Mouse (Mus musculus) liver, adult (tissue): ENCODE measurements at regions not wholly inside any gene's neighbourhood (a gene's known extent, or its start where the extent isn't known, plus 50 kb on each side); places are given as distances from the start of the nearest gene placed in this dataset.

Experiments used
- GATA4 ChIP-seq: IDR thresholded peaks from 2 replicates; pipeline ENCODE4 v1.6.1; 2014; ENCODE audit warnings: mild to moderate bottlenecking, low read length; ENCODE audit not compliant: insufficient replicate concordance

DNA sequence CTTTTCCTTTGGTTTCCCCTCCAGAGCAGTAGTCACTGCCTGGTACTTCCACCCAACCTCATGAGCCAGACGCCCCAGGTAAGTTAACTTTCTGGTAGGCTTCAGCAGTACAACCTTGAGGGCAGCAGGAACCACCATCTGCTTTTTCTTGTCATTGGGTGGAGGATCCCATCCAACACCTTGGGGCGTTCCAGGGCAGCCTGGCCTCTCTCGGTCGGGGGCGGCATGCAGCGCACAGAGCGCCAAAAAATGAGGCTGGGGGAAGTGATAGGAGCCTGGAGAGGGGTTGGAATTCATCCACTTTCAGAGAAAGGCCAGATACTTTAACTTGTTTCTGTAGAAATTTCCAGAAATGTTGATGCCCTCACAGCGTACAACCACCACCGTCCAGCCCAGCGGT is 130.2 kb downstream of the 1190002N15Rik start:
- TF ChIP-seq GATA4, result no peak

DNA sequence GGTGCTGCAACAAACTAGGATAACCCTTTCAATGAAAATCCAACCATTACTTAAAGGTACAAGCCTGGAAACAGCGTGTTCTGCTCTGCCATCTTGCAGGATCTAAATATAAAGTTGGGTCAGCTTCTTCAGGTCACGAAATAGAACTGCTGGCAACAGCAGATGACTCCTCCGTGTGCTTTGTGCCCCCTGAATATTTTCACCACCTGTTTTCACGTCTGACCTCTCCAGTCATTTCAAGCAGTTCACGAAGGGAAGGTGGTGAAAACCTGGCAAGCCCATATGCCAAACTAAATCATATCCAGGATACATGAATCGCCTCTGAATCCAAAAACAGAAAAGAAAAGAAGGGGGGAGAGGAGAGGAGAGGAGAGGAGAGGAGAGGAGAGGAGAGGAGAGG is 133.3 kb downstream of the 1190002N15Rik start:
- no peak for TF ChIP-seq GATA4

DNA sequence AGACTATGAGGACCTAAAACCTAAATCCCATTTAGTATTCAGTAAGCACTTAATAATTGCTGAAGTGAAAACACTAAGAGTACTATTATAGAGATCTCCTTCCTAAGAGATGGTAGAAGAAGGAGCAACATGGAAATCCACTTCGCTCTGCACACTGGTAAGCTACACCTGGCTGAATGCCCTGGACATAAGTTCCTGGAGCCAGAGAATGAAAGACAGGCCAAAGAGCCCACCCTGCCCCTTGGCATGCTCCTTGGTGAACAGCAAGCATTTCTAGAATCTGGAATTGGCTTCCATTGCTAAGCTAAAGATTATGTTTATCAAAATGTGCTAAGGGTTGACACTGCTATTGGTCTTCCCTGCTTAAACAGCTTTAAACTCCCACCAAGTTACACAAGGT is 137.3 kb downstream of the 1190002N15Rik start:
- no peak for TF ChIP-seq GATA4

DNA sequence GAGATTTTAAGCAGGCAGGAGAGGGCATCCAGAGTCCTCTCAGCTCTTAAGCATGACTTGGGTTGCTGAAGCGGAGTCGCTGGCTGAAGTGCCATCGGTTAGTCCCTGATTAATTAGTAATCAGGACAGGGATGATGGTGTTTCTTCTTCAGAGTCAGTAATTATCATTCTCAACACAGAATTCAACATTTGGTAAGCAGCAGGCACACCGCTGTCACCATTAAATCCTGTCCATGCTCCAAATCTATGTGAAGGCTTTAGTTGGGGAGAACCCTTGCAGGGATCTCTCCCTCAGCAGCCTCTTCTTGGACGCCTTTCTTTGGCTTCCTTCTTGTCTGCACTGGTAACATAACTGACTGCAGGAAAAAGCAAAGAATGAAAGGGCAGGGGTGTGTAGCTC is 142.7 kb downstream of the 1190002N15Rik start:
- TF ChIP-seq GATA4, result no peak

DNA sequence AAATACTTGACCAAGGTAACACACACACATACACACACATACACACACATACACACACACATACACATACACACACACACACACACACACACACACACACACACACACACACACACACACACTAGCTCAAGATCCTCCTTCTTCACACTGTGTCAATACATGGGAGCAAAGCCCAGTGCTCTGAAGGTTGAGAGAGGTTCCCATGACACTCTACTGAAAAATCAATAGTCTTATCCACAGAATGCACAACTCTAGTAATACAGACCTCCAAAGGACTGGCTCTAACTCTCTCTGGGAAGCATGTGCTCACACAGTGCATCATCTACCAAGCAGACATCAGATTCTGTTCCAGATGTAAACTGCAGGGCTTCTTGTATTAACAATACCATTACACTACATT is 151.7 kb downstream of the 1190002N15Rik start:
- no peak for TF ChIP-seq GATA4

DNA sequence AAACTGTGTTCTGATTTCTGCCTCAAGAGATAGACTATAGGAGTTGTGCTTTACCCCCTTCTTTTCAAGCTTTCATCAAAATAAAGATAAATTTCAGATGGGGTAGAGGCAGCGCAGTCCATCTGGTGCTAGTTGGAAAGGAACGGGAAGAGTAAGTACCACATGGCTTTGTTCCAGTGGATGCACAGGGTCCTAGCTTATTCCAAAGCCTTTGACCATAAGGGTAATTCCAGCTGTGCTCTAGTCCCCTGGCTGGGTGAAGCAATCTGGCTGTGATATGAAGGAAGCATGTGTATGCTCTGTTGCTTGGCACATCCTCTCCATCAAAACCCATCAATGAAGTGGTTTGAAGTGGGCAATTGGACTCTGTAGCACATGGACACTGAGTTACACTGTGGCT is 155.6 kb downstream of the 1190002N15Rik start:
- no peak for TF ChIP-seq GATA4

DNA sequence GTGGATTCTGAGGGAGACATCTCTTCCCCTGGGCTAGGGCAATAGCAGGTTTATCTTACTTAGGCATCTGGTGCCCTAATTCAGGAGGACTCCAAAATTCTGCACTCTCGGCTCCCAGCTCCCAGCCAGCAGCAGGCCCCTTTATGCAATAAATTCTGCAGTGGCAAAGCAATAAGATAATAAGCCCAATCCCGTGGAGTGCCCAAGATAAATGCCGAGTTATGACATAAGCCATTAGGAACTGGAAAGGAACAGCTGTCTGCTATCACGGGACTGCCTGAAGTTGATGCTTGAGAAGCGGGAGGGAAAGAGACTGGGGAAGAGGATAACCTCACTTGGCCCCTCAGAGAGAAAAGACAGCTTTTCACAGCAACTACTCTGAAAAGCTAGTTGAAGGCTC is 159.0 kb downstream of the 1190002N15Rik start:
- no peak for TF ChIP-seq GATA4

DNA sequence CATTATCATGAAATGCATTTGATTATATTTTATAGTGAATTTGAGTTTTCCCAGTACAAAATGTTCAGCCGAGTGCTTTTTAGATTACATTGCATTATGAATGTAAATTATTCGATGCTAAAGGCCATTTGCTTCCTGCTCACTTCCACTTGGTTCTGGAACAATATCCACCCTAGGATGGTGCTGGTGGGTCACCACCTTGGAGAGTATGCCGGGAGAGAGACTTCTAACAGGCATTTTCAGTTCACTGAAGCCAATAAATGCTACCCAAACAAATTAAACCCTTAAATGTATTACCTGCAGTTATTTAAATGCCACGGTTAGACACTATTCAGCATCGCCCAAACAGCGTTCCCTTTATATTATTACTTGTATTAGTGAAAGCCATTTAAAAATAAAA is 159.6 kb downstream of the 1190002N15Rik start:
- no peak for TF ChIP-seq GATA4

DNA sequence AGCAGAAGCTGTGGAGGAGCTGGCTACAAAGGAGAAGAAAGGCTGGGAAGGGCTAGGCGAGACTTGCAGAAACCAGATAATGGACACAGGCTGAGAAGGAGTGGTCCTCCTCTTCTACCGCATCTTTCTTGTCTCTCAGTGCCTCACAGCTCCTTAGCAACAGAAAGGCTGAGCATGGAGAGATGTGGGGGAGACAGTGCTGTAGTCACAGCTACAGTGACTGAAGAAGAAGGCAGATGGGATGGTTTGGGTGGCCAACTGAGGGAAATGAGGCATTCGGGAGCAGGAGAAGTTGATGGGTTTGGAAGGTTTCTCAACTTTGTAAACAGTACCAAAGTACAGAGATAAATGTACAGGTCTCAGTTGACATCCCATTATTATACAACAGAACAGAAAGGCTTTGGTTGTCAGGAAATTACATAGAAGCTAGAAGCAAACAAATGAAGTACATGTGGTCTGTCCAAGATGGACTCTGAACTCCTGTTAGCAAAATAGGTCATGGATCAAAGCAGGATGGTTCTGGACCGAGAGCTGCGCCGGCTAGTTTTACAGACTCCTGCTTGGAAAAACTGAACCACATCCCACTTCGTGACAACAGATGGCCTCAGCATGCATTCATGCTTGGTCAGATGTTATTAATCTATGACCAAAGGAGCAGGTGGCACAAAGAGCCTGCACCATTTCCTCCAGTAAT is 160.4 kb downstream of the 1190002N15Rik start:
- 0 out of 2 replicates have a peak, but pooled peaks have one; percentile 25 for TF ChIP-seq GATA4

DNA sequence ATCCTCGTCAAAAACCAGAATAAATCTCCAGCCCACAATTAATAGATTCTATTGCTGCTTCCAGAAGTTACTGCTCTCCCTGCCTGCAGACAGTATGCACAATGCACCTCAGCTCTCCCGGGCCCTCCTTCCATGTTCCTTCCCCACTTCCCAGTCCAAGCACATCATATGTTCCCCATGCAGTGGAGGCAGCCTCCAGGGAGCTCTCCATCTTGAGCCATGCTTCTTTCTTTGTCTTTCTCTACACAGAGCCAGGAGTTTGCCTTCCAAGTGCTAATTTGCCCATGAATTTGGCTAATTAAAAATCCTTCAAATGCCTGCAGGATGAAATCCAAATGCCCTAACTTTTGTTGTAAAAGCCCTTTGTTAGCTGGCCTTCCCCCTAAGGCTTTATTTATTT is 166.9 kb downstream of the 1190002N15Rik start:
- no peak for TF ChIP-seq GATA4

DNA sequence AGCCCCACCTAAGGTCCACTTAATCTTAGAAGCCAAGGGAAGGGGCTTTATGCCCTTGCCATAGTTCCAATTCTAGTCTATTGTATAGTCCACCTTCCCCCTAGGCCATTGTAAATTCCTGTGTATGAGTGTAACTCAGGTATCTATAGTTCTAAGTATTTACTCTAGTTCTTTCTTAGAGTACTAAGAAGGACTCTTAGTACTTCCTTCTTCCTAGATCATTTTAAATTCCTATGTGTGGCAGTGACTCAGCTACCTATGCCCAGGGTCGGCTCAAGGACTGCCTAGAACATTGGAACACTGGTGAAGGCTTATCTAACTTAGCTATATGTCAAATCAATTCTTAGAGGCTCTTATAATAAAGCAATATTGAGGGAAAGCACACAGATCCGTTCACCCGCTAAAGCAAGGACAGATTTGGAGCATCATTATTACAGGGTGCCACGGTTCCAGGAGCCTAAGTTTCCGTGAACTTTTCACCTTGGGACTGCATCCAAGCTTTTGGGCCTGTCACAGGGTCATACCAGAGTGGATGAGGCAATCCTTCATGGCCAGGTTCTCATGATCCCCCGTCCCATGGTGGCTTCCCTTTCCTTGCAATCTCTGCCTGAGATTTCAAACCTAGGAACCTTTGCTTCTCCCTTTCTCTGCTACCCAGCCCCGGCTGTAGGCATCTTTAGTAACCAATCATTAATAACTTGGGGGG is 169.5 kb downstream of the 1190002N15Rik start:
- no peak for TF ChIP-seq GATA4

DNA sequence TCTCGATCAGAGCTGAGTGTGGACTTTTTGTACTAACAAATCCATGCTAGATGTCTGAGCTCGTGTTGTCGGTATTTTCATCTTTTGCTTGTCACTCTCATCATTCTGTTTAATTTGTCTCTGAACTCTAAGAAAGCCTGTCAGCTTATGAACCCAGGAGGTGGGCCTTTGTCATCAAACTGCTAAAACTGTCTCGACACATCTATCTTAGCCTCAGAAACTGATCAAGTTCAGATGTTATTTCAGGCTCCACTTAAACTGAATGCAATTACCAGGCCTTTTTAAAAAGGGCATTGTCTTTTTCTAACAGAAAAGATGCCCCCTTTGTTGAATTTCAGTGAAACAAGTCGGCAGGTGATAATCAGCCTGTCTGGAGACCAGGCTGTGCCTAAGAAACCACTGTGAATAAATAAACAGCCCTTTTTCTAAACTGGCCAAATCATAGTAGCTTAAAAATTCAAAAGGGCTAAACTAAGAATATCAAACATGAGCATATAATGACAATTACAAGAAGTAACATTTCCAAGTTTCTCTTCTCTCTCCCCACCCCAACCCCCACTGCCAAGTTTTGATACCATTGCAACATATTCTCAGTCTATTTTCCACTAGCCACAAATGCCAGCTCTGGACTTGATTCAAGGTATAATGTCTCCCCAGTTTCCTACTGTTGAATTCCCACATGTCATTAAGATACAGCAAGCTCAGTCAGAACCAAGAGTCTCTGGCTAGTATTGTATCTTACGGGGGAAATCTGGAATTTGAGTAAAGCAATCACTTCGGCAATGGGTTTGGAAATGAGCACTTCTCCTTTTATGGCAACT is 175.8 kb downstream of the 1190002N15Rik start:
- TF ChIP-seq GATA4, result no peak

DNA sequence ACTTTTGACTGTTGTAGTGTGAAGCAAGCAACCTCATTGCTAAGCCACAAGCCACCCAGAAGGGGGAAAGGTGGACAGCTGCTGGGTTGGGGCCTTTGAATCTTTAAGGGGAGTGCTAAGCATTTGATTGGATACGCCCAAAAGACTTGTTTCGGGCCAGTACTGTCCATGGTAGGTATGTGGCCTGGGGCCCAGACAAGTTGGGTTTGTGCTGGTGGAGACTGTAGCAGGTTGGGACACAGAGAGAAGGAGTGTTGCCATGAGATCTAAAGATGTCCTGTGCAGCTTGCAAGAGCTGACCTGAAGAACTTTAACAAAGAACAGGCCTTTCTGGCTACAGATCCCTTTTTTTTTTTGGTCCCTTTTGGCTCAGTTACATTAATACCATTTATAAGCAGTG is 176.9 kb downstream of the 1190002N15Rik start:
- TF ChIP-seq GATA4, result no peak

DNA sequence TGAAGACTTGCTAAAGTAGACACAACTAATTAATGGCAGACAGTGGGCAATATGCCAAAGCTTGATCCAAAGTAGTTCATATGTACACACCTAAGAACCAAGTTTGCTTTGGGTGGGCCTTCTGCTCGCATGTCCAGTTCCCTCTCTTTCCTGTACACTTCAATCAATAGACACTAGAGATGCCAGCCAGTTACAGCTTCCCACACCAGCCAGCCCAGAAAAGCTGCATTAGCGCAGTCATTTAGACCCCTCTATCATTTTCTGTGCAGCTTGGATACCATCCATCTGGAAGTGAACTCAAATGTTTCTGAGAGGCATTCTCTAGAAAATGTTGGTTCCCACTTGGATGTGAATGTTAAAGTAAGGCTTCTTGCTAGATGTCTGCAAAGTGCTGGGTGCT is 179.7 kb downstream of the 1190002N15Rik start:
- no peak for TF ChIP-seq GATA4

DNA sequence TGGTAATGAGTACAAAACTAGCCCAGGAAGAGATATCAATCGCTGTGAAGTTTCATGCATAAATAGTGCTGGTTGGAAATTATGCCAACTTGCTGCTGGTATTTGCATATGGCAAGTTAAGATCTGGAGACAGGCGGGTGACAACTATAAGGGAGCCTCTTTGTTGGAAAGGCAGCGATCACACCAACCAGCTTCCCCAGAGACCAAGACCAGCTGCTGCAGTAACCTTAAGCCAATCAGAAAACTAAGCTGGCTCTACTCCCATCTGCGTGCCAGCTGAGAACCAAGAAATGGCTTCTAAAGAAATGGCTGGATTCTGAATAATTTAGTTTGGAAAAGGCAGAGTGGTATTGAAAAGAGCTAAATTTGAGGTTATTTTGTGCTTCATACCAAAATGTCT is 195.9 kb downstream of the 1190002N15Rik start:
- TF ChIP-seq GATA4, result no peak

DNA sequence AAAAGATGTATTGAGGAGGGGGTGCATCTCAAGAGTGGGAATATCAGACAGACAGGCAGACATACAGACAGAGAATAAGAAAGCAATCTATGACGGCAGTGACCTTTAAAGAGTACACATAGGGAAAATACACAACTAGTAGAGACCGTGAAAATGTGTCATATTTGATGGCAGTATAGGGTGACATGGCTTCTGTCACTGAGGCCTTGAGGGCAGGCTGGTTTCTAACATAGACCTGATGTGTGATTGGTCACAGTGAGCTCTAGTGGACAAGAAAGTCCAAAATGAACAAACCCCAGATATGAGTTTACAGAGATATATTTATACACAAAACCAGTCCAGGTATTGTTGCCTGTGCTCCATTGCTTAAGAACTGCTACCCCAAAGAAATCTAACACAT is 196.3 kb downstream of the 1190002N15Rik start:
- TF ChIP-seq GATA4, result no peak
